Mouse (Mus musculus): ENCODE results near the gene Nkx2-1.

Nkx2-1 gene

DNA sequence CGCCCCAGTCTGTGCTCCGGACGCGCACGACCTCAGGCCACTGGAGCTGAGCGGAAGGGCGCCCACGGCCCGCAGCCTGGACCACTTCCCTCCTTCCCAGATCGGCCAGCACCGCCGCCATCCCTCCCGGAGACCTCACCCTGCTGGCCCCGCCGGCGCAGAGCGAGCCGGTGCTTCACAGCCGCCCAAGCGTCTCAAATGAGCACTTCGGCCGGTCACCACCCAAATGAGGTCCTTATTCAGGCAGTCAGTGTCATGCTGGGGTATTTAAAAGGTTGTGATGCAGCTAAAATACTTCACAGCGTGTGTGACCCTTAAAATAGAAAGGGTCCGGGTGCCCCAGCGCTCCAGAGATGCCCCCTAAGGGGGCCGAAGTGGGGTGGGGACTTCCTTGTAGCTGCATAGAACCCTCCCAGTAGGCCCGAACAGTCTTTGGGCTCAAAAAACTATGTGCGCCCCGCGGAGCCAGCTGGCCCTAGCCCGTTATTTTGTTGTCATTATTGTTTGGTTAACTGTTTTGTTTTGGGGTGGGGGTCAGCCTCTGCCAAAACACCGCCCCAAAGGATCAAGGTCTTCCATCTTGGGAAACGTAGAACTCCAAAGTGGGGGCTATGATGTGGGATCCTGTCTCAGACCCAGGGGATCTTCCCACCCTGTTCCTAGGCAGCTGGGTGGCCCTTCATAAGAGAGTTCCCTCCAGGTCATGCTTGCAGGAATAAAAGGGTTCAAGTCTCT, 15.4 kb downstream of the Nkx2-1 start:
- DNase-seq = no peak

DNA sequence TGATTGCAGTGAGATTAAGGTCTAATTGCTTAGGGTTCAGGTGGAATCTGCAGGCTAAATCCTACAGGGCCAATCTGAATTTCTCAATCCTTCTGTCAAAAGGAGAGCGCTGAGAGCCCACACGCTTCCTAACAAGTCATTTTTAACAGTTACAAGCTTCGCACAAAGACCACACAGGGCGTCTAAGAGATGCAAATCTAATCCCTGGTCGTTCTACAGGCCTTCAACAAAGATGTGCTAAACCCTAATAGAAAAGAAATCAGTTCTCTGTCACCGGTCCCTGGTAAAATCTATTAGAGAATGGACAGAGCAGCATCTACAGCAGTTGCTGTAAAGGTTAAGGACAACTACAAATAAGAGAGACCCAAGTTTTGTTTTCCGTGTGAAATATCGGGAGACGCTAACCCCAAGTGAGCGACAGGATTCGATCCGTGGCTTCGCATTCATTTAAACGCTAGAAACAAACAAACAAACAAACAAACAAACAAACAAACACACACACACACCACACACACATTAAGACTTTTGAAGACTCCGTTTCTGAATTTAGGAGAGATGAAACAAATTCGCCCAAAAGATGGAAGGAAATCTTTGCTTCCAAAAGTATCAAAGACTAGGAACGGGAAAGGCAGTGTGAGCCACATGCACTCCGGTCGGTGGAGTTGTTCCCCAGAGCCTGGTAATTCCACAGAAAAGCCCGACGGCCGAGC, 16.2 kb downstream of the Nkx2-1 start:
- DNase-seq = no peak

DNA sequence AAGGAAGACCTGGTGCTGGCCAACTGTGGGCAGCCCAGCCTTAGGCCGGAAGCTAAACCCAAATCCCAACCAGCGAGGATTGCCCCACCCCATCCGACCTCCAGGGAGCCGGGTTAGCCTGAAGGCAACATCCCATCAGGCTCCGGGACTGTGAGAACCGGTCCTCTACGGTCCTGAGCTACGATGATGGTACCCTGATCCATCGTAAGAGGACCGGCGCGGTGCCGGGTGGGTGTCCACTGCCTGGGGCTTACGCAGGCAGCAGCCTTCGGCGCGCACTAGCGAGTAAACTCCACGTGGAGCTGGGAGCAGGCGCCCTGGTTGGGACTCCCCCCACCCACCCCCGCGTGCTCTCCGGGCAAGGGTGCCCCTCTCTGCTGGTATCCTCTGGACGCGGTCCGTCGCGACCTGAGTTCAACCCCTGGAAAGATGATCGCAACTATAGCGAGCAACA, 16.9 kb downstream of the Nkx2-1 start:
- DNase-seq = no peak

- no peak for DNase-seq
Measured at GRCm38 (mm10) chr12:56519071-56519737, 17.5 kb downstream of the Nkx2-1 start.

DNA sequence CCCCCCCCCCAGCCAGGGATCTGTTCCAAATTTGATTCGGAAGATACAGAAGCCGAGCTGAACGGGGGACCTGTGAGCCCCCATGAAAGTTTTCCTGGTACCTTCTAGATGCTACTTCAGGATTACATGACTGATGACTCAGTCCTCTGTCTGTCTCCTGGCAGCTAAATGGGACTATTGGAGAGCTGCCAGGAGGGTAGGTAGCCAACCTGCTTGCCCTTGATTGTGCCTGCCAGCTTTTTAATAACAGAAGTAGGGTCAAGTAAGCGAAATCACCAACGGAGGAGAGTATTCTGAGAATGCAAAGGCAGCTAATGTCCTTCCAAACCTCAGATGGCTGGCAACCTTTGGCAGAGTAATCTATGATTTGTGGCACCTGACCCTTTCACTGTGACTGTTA, 18.5 kb downstream of the Nkx2-1 start:
- no peak for DNase-seq

- DNase-seq = no peak
Measured at GRCm38 (mm10) chr12:56514831-56515230, 21.9 kb downstream of the Nkx2-1 start.

DNA sequence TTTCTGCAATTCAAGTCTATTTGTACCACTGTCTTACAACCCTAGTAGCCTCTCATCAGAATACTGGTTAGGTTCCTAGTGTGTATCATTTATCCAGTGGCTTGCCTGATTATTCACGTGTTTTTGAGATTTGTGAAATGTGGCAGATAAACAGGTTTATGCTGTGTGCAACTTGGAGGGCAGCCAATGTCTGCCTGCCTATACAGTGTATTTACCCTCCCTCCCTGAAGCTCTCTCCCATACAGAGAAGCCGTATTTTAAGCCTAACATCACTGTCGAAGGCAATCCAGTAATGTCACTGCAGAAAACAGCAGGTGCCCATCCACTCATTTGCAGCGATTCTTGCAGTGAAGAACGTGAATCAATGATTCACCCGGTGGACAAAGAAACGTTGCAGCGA, 28.3 kb downstream of the Nkx2-1 start:
- DNase-seq = no peak

- no peak for DNase-seq
Measured at GRCm38 (mm10) chr12:56487046-56487445, 49.7 kb downstream of the Nkx2-1 start.

- no peak for DNase-seq
Measured at GRCm38 (mm10) chr12:56482606-56483005, 54.1 kb downstream of the Nkx2-1 start.

All from cerebellum, adult 11 months (tissue).